In the genomic region with DNA sequence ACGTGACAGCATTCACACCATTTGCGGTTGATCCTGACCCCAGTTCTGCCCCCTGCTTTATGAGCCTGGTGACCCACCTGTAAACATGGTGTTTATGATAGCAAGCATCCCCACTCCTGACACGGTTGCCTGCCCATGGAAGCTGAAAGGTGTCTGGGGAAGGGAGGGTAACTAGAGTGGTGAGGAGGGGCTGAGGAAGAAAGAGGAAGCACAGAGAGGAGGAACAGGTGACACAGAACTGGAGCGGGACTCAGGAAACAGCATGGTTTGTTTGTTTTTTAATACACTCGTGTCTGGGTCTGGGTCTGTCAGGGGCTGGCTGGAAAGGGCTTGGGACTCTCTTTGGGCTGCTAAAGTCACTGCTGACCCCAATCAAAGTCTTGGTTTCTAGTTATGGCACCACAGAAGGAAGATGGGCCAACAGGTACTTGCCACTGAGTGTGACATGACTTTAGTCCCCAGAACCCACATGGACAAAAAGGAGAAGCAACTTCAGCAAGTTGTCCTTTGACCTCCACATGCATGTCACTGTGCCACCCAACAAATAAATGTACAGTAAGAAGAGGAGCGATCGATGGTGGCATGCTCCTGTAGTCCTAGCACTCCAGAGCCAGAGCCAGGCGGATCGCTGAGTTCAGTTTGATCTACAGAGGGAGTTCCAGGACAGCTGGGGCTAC, we compare ENCODE assay signal across 26 mouse cellular contexts. TPM values are rescaled to one million over a fixed set of nuclear protein-coding genes. Genes with fewer than 3 reads are reported as not detected.
DNase-seq lines count a peak whose midpoint lies in the region; ATAC-seq and TF ChIP-seq lines count a peak whose summit lies in the region.
"Had no signal": no experiment of that assay in that cellular context is flagged by ENCODE, and none has a peak within 500 bp of the region (broad histone marks: within the 10 kb centered on the region; RNA-seq: fewer than 3 reads in every experiment).

No protein-coding gene starts in this region.

- no peaks in the 10 kb centered on the region for H3K27me3 ChIP-seq in spleen, adult 2 months (ENCODE audit: control insufficient read depth, insufficient read depth, low read length)
- H3K27me3 ChIP-seq: heart, embryonic 12.5 days; kidney, embryonic 15.5 days; limb, embryonic 15.5 days; lung, embryonic 15.5 days; neural tube, embryonic 12.5 days had no signal

- H3K4me1 ChIP-seq in spleen, adult 2 months (ENCODE audit: control insufficient read depth, insufficient read depth, insufficient read length) = peaks cover 13% of the 10 kb centered on the region; the same call in 1 of the 2 replicates

- WGBS in spleen, adult 2 months = 56% methylated on average over 9 of the region's 9 CpGs

- DNase-seq in spleen, adult 2 months (ENCODE audit: low read depth in 1 of 2, low spot score in 2 of 2) = no peak
- DNase-seq in spleen, postnatal 36 days (ENCODE audit: low spot score in 2 of 2) = no peak
- no peak for DNase-seq in gastrocnemius, postnatal 4 days (ENCODE audit: low spot score in 2 of 2)
- DNase-seq in right cerebral cortex, adult 18-20 months = no peak
- DNase-seq in left cerebral cortex, adult 9 months (ENCODE audit: low spot score in 2 of 2) = no peak
- no peak for DNase-seq in frontal cortex, adult 2 months (ENCODE audit: extremely low spot score in 1 of 2, low spot score in 1 of 2)
- DNase-seq: adrenal gland, postnatal 14 days; cerebellum, adult 9-10 months; heart, adult 11 months; heart, postnatal 10 days; kidney, adult 11 months; kidney, postnatal 4 days; midbrain, embryonic 14.5 days; right cerebral cortex, postnatal 4 days; thymus, adult 2 months; thymus, postnatal 4 days had no signal

- no peak for TF ChIP-seq POLR2A in spleen, adult 2 months (IDR thresholded peaks at IDR 0.05; ENCODE audit: low read depth, low read length)

- peak; percentile 31; the same call in 1 of the 2 replicates for ATAC-seq in common myeloid progenitor, adult 5-6 weeks (replicated peaks; ENCODE audit: low read depth, poor library complexity, severe bottlenecking)
- peak; percentile 51 for ATAC-seq in megakaryocyte, adult 5-6 weeks (ENCODE audit: poor library complexity, severe bottlenecking)

- H3K36me3 ChIP-seq in spleen, adult 2 months (ENCODE audit: control insufficient read depth, insufficient read depth, low read length) = no peaks in the 10 kb centered on the region
- H3K36me3 ChIP-seq: embryonic facial prominence, embryonic 10.5 days; forebrain, embryonic 10.5 days; heart, embryonic 12.5 days; kidney, embryonic 15.5 days; limb, embryonic 15.5 days; lung, embryonic 15.5 days; neural tube, embryonic 12.5 days had no signal

- H3K4me3 ChIP-seq in spleen, adult 2 months (ENCODE audit: extremely low read depth, insufficient read depth, insufficient read length) = no peak overlapping the region
- H3K4me3 ChIP-seq: embryonic facial prominence, embryonic 10.5 days; forebrain, embryonic 10.5 days; heart, embryonic 12.5 days; kidney, embryonic 15.5 days; limb, embryonic 15.5 days; lung, embryonic 15.5 days; neural tube, embryonic 12.5 days had no signal

- TF ChIP-seq CTCF in spleen, adult 2 months (IDR thresholded peaks at IDR 0.05; ENCODE audit: extremely low read depth, insufficient read depth, insufficient read length, insufficient replicate concordance) = no peak

- peak overlapping the region; percentile 43 for H3K27ac ChIP-seq in spleen, adult 2 months (ENCODE audit: insufficient read depth, low read length)
- H3K27ac ChIP-seq: embryonic facial prominence, embryonic 10.5 days; forebrain, embryonic 10.5 days; kidney, embryonic 15.5 days; limb, embryonic 15.5 days; lung, embryonic 15.5 days; neural tube, embryonic 12.5 days; stomach, postnatal 0 days had no signal

RNA-seq across cellular contexts. Expression of gene Hmox1, which starts 11.9 kb away (rescaled TPM):
- polyA plus RNA-seq in spleen, adult 2 months (2012; rRNA removed) = 222 and 386 TPM in 2 replicates
- 2.4 and 4.8 TPM in 2 replicates for total RNA-seq in common myeloid progenitor, adult 5-6 weeks (2017)
- total RNA-seq in megakaryocyte, adult 5-6 weeks (2015) = 25.4 and 27.1 TPM in 2 replicates
- total RNA-seq in megakaryocyte, adult 5-6 weeks (2017) = 42.3 and 49.8 TPM in 2 replicates
- total RNA-seq in gastrocnemius, postnatal 4 days (2021) = 10 to 100 TPM; 32.6 to 33.4 TPM
- 9.8 TPM in 2 replicates for polyA plus RNA-seq in frontal cortex, adult 2 months (2012; rRNA removed)

RNA-seq across cellular contexts. Expression of gene Mcm5, which starts 27.9 kb away (rescaled TPM):
- polyA plus RNA-seq in spleen, adult 2 months (2012; rRNA removed) = 34.8 and 44.1 TPM in 2 replicates
- total RNA-seq in common myeloid progenitor, adult 5-6 weeks (2017) = 262 and 325 TPM in 2 replicates
- 45.9 and 46.5 TPM in 2 replicates for total RNA-seq in megakaryocyte, adult 5-6 weeks (2015)
- total RNA-seq in megakaryocyte, adult 5-6 weeks (2017) = 210 and 212 TPM in 2 replicates
- 10 to 100 TPM; 35.5 to 36.3 TPM for total RNA-seq in gastrocnemius, postnatal 4 days (2021)
- 7.5 and 7.6 TPM in 2 replicates for polyA plus RNA-seq in frontal cortex, adult 2 months (2012; rRNA removed)

RNA-seq across cellular contexts. Expression of gene Tom1, which starts 48.0 kb away (rescaled TPM):
- 24.7 and 29.7 TPM in 2 replicates for polyA plus RNA-seq in spleen, adult 2 months (2012; rRNA removed)
- 7.7 and 8.6 TPM in 2 replicates for total RNA-seq in common myeloid progenitor, adult 5-6 weeks (2017)
- 53.1 and 60.1 TPM in 2 replicates for total RNA-seq in megakaryocyte, adult 5-6 weeks (2015)
- total RNA-seq in megakaryocyte, adult 5-6 weeks (2017) = 46.6 and 60.7 TPM in 2 replicates
- 10 to 100 TPM; 61.9 to 63.4 TPM for total RNA-seq in gastrocnemius, postnatal 4 days (2021)
- 49.6 and 52.8 TPM in 2 replicates for polyA plus RNA-seq in frontal cortex, adult 2 months (2012; rRNA removed)
